Mouse (Mus musculus): ENCODE measurements around the gene Rtl6. TPM values are rescaled to one million over a fixed set of nuclear protein-coding genes. Genes with fewer than 3 reads are reported as not detected.

Rtl6 gene
- polyA plus RNA-seq, 1 experiment from 2014 or later: 11.4 TPM

DNA sequence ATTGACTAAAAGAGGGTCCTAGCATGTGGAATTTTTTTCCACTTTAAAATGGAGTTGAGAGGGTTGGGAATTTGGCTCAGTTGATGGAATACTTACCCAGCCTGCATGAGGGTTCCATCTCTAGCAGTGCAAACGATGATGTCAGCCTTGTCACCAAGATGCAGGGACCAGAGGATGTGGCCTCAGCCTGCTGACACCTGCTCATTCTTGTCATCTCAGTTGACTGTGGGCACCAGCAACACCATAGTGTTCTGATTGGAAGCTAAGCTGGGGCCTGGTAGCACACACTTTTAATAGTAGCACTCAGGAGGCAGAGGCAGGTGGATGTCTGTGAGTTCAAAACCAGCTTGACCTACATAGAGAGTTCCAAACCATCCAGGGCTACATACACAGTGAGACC, 21.0 kb upstream of the Rtl6 start:
- Histone ChIP-seq H3K27me3 (no peaks in the 10 kb centered on the region), H3K27ac (no peak overlapping the region), H3K9me3 (no peaks in the 10 kb centered on the region), H3K4me1 (no peaks in the 10 kb centered on the region), H3K36me3 (no peaks in the 10 kb centered on the region), H3K9ac (no peak overlapping the region), H3K4me2 (no peak overlapping the region), H3K4me3 (no peak overlapping the region)
- no peak for ATAC-seq (ENCODE audit: borderline replicate concordance, extremely low read depth, low FRiP score, low TSS enrichment)
- WGBS: 71% methylated on average over 1 of the region's 1 CpGs

DNA sequence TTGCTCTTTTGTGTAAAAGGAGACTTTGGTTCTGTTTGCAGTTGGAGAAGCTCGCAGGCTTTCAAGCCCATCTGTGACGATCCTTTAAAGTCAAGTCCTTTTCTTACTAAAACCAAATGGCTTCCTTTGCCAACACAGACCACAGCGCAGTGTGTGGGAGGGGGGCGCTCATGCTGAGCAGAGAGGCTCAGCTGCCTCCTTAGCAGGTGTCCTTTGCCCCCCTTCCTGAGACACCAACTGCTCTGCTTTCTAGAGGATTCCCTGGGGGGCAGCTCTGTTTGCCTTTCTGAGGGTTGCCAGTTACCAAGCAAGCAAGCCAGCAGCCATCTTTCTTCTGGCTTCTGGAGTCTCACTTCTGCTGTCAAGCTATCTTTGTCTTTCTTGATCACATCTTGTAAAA, 19.4 kb upstream of the Rtl6 start:
- no peaks in the 10 kb centered on the region for H3K36me3 ChIP-seq
- no peak overlapping the region for H3K9ac ChIP-seq
- H3K27ac ChIP-seq: no peak overlapping the region
- no peak overlapping the region for H3K4me2 ChIP-seq
- no peaks in the 10 kb centered on the region for H3K9me3 ChIP-seq
- no peak overlapping the region for H3K4me3 ChIP-seq
- 21% methylated on average over 4 of the region's 4 CpGs for WGBS
- ATAC-seq (ENCODE audit: borderline replicate concordance, extremely low read depth, low FRiP score, low TSS enrichment): no peak
- H3K27me3 ChIP-seq: no peaks in the 10 kb centered on the region
- H3K4me1 ChIP-seq: no peaks in the 10 kb centered on the region

DNA sequence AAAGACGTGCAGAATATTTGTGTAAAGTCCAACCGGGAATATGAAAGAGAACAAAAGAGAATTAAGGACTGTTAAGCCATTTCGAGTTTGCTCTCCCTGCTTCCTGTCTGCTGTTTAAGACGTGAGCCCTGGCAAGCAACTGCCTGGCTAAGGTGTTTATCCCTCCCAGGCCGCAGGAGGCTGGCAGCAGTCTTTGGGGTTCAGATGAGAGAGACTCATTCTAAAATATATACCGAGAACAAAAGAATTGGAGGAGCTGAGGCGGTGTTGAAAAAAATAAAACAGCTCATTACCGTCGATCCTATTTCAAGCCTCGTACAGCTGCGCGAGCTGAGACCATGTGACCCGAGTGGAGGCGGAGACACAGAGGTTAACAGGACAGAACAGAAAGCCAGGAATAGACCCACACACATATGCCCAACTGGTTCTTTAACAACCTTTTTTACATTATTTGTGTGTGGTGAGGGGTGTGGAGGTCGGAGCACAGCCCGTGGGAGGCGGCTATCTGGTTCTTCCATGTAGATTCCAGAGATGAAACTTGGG, 9.0 kb upstream of the Rtl6 start:
- no peaks in the 10 kb centered on the region for H3K9me3 ChIP-seq
- 48% methylated on average over 17 of the region's 17 CpGs for WGBS
- ATAC-seq (ENCODE audit: borderline replicate concordance, extremely low read depth, low FRiP score, low TSS enrichment): no peak
- no peak overlapping the region for H3K9ac ChIP-seq
- no peak overlapping the region for H3K27ac ChIP-seq
- no peaks in the 10 kb centered on the region for H3K36me3 ChIP-seq
- no peak overlapping the region for H3K4me3 ChIP-seq
- no peak overlapping the region for H3K4me2 ChIP-seq
- H3K4me1 ChIP-seq: no peaks in the 10 kb centered on the region
- no peaks in the 10 kb centered on the region for H3K27me3 ChIP-seq

DNA sequence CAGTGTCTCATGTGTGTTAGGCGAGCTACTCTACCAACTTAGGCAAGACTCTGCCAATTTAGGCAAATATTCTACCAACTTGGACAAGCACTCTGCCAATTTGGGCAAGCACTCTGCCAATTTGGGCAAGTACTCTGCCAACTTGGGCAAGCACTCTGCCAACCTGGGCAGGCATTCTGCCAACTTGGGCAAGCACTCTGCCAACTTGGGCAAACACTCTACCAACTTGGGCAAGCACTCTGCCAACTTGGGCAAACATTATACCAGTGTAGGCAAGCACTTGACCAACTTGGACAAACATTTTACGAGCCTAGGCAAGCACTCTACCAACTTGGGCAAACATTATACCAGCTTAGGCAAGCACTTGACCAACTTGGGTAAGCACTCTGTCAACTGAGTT, 3.9 kb upstream of the Rtl6 start:
- H3K9me3 ChIP-seq: no peaks in the 10 kb centered on the region
- H3K4me3 ChIP-seq: no peak overlapping the region
- no peak overlapping the region for H3K4me2 ChIP-seq
- ATAC-seq (ENCODE audit: borderline replicate concordance, extremely low read depth, low FRiP score, low TSS enrichment): no peak
- 75% methylated on average over 2 of the region's 2 CpGs for WGBS
- H3K36me3 ChIP-seq: peaks cover 2% of the 10 kb centered on the region; the same call in 1 of the 2 replicates
- no peaks in the 10 kb centered on the region for H3K4me1 ChIP-seq
- no peak overlapping the region for H3K9ac ChIP-seq
- H3K27me3 ChIP-seq: no peaks in the 10 kb centered on the region
- no peak overlapping the region for H3K27ac ChIP-seq

DNA sequence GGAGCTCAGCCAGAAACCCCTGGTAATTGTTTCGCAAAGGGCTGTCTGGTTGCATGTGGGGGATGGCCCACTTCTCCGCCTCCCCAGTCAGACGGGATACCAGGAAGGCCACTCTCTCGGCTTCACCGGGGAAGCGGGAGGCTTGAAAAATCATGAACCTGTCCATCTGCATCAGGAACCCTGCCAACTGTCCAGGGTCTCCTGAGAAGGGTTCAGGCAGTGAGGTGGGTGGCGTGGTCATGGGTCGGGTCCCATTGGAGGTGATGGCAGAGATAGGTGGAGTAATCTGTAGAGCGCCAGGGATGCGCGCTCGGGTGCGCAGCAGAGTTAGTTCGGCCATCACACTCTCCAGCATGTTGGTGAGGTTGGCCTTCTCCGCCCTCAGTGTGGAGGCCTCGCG, 949 bp downstream of the Rtl6 start:
- H3K4me1 ChIP-seq: no peaks in the 10 kb centered on the region
- H3K36me3 ChIP-seq: peaks cover 6% of the 10 kb centered on the region; the same call in 1 of the 2 replicates
- no peaks in the 10 kb centered on the region for H3K27me3 ChIP-seq
- no peak overlapping the region for H3K27ac ChIP-seq
- 96% methylated on average over 17 of the region's 17 CpGs for WGBS
- peak overlapping the region; percentile 89 for H3K4me2 ChIP-seq
- no peaks in the 10 kb centered on the region for H3K9me3 ChIP-seq
- ATAC-seq (ENCODE audit: borderline replicate concordance, extremely low read depth, low FRiP score, low TSS enrichment): no peak
- H3K9ac ChIP-seq: no peak overlapping the region
- H3K4me3 ChIP-seq: peak overlapping the region; percentile 56; the same call in 1 of the 2 replicates

DNA sequence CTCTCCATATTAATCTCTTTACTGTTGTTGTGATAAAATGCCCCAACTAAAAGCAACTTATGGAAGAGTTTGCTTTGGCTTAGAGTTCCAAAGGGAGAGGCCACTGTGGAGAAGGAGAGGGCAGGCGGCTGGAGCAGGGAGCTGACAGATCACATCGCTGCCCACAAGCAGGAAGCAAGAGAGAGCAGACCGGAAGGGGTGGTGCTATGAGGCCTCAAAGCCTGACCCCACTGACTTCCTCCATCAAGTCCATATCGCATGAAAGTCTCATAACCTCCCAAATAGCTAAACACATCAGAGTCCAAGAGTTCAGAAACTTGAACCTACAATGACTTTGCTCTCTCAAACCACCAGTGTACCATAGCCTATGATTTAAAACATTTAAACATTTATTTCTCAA, 6.6 kb downstream of the Rtl6 start:
- Histone ChIP-seq H3K36me3 (peaks cover under 1% of the 10 kb centered on the region; the same call in 1 of the 2 replicates), H3K9me3 (no peaks in the 10 kb centered on the region), H3K4me3 (no peak overlapping the region), H3K9ac (no peak overlapping the region), H3K27ac (no peak overlapping the region), H3K4me2 (no peak overlapping the region), H3K27me3 (no peaks in the 10 kb centered on the region), H3K4me1 (no peaks in the 10 kb centered on the region)
- no peak for ATAC-seq (ENCODE audit: borderline replicate concordance, extremely low read depth, low FRiP score, low TSS enrichment)
- WGBS: 61% methylated on average over 4 of the region's 4 CpGs

DNA sequence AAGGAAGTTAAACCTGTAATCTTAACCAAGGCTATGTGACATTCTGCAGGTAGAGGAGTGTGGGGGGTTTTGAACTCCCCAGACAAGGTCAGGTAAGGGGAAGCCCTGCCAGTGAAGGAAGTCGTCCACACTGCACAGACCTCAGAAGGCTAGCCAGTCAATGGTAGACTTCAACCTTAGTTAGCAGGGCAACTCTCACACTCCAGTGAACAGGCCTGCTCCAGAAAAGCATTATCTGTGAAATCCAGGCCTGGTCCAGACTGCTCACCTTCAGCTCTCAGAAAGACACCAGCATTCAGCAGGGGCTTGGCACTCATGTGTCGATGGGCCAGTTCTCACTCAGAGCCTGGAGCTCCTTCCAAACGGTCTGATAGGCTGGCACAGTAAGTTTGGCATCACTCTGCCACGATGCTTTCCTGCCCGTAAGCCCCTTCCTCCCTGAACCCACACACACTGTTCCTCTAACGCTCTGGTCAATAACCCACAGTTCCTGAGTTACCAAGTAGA, 8.3 kb downstream of the Rtl6 start:
- WGBS: 82% methylated on average over 6 of the region's 6 CpGs
- no peaks in the 10 kb centered on the region for H3K4me1 ChIP-seq
- no peak overlapping the region for H3K4me3 ChIP-seq
- H3K4me2 ChIP-seq: no peak overlapping the region
- no peak overlapping the region for H3K9ac ChIP-seq
- ATAC-seq (ENCODE audit: borderline replicate concordance, extremely low read depth, low FRiP score, low TSS enrichment): no peak
- no peaks in the 10 kb centered on the region for H3K36me3 ChIP-seq
- H3K9me3 ChIP-seq: no peaks in the 10 kb centered on the region
- H3K27me3 ChIP-seq: no peaks in the 10 kb centered on the region
- H3K27ac ChIP-seq: no peak overlapping the region

DNA sequence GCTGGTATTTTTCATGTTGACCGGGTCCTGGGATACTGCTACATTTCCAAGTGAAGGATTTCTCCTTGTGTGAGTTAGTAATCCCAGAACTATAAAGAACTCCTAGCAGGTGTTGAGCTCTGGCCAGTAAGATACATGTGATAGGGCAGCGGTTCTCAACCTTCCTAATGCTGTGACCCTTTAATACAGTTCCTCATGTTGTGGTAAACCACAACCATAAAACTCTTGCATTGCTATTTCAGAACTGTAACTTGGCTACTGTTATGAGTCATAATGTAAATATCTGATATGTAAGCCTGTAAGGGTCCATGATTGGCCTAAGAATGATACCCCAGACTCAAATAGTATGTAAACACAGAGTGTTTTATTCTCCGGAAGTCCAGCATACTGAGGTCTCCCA, 11.6 kb downstream of the Rtl6 start:
- ATAC-seq (ENCODE audit: borderline replicate concordance, extremely low read depth, low FRiP score, low TSS enrichment): no peak
- Histone ChIP-seq H3K9me3 (no peaks in the 10 kb centered on the region), H3K9ac (no peak overlapping the region), H3K4me1 (no peaks in the 10 kb centered on the region), H3K4me3 (no peak overlapping the region), H3K36me3 (no peaks in the 10 kb centered on the region), H3K27ac (no peak overlapping the region), H3K4me2 (no peak overlapping the region), H3K27me3 (no peaks in the 10 kb centered on the region)
- 87% methylated on average over 3 of the region's 3 CpGs for WGBS

DNA sequence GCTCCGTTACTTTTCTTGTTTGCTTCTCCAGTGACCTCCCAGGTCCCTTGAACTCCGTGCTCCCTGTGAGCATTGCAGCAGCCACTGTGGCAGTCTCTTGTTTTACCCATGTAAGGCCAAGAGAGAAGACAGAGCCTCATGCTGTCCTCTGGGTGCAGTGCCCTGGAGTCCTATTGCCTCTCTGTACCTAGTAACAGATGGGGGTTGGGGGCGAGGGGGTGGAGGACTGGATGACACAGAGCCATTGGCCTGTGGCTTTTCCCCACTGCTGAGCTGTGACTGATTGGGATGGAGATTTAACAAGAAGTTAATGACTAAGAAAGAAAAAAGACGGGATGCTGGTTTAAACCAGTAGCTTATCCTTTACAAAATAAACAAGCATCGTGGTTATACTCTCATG, 16.4 kb downstream of the Rtl6 start:
- Histone ChIP-seq H3K9ac (no peak overlapping the region), H3K27me3 (no peaks in the 10 kb centered on the region), H3K27ac (no peak overlapping the region), H3K4me1 (no peaks in the 10 kb centered on the region), H3K4me2 (no peak overlapping the region), H3K36me3 (no peaks in the 10 kb centered on the region), H3K4me3 (no peak overlapping the region), H3K9me3 (no peaks in the 10 kb centered on the region)
- no peak for ATAC-seq (ENCODE audit: borderline replicate concordance, extremely low read depth, low FRiP score, low TSS enrichment)
- WGBS: 43% methylated on average over 5 of the region's 5 CpGs

DNA sequence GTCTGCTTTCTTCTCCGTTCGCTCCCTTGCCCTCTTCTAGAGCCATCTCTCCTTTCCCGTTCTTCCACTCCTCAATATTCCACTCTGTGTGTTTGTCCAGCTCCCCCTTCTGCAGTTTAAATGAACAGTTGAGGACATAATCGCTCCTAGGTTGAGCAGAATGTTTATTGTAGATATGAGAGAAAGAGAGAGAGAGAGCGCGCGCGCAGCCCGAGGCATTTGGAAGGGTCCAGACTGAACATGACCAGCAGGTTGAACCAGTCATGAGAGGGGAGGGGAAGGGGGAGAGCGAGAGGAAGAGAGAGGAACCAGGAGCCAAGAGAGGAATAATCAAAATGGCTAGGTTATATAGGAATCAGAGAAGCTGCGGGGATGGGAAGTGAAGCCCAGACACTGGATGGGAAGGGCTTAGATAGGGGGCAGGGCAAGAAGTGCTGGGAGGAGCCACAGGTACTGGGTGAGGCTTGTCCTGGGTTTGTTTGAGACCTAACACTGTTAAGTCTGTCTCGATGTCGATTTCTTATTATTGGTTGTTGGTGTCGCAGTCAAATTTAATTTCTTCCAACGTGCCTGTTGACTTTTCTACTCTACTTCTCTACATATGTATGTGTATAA, 18.5 kb downstream of the Rtl6 start:
- Histone ChIP-seq H3K36me3 (no peaks in the 10 kb centered on the region), H3K27ac (peak overlapping the region; percentile 78), H3K9ac (no peak overlapping the region), H3K4me2 (peak overlapping the region; percentile 34), H3K4me1 (no peaks in the 10 kb centered on the region), H3K27me3 (no peaks in the 10 kb centered on the region), H3K9me3 (no peaks in the 10 kb centered on the region), H3K4me3 (0 out of 2 replicates have a peak overlapping the region, but pooled peaks have one; percentile 3)
- peak; percentile 62 for ATAC-seq (ENCODE audit: borderline replicate concordance, extremely low read depth, low FRiP score, low TSS enrichment)
- WGBS: 48% methylated on average over 15 of the region's 15 CpGs

DNA sequence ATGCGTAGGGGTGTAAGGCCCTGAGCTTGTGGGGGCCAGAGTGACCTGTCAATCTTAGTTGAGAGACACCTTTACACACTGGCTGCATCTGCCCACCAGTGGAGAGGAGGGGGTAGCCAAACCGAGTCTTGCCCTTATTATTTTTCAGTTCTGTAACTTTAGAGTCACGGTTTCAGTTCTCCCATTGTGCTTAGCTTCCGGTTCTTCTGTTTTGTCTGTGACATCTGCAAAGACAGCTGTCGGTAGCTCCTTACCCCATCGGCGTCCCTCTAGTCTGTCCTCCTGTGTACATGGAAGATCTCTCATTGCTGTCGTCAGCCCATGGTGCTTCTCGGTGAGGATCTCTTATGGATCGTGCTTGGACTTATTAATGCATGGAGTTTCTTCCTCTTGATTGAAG, 20.5 kb downstream of the Rtl6 start:
- Histone ChIP-seq H3K27ac (no peak overlapping the region), H3K4me1 (no peaks in the 10 kb centered on the region), H3K9me3 (no peaks in the 10 kb centered on the region), H3K9ac (no peak overlapping the region), H3K27me3 (no peaks in the 10 kb centered on the region), H3K4me3 (no peak overlapping the region), H3K36me3 (no peaks in the 10 kb centered on the region), H3K4me2 (no peak overlapping the region)
- 91% methylated on average over 10 of the region's 10 CpGs for WGBS
- no peak for ATAC-seq (ENCODE audit: borderline replicate concordance, extremely low read depth, low FRiP score, low TSS enrichment)

DNA sequence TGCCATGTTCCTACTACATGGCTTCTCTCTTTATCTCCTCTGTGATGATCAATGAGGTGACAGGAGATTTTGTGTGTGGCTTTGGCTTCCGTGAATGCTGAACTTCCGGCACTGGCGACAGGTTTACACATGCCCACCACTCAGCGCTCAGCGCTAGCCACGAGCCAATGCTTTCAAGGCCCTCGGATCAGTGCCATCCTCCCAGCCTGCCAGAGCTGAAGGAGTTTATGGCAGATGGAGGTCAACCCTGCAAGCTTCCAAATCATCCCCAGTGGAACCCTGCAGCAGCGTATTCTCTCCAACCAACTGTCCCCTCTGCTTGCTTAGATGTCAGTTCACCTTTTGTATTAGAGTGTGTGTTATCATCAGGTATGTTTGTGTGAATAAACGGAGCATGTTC, 21.0 kb downstream of the Rtl6 start:
- Histone ChIP-seq H3K9me3 (no peaks in the 10 kb centered on the region), H3K9ac (no peak overlapping the region), H3K4me3 (no peak overlapping the region), H3K36me3 (no peaks in the 10 kb centered on the region), H3K27ac (no peak overlapping the region), H3K4me1 (no peaks in the 10 kb centered on the region), H3K4me2 (no peak overlapping the region), H3K27me3 (no peaks in the 10 kb centered on the region)
- WGBS: 78% methylated on average over 9 of the region's 9 CpGs
- ATAC-seq (ENCODE audit: borderline replicate concordance, extremely low read depth, low FRiP score, low TSS enrichment): no peak

Data from lung, embryonic 15.5 days (tissue).